Mouse (Mus musculus): ENCODE data around the gene Olfr45. TPM values are rescaled to one million over a fixed set of nuclear protein-coding genes. Genes with fewer than 3 reads are reported as not detected.

The Olfr45 gene
- polyA plus RNA-seq, 1 experiment from 2014 or later: not detected

GRCm38 (mm10) chr7:140733162-140733561, 51.4 kb downstream of the Olfr45 start:
- WGBS: 70% methylated on average over 2 of the region's 2 CpGs
- no peaks in the 10 kb centered on the region for H3K4me1 ChIP-seq

More at GRCm38 (mm10) chr7:140733162-140733561, 51.4 kb downstream of the Olfr45 start:
- Histone ChIP-seq H3K36me3 (no peaks in the 10 kb centered on the region), H3K4me2 (replicated peaks) (no peak overlapping the region), H3K27ac (replicated peaks) (no peak overlapping the region), H3K27me3 (no peaks in the 10 kb centered on the region), H3K9ac (replicated peaks) (no peak overlapping the region), H3K4me3 (no peak overlapping the region), H3K9me3 (0 out of 2 replicates have a peak, but pooled peaks cover 3% of the 10 kb centered on the region)
- no peak for ATAC-seq (replicated peaks)

Other genes starting within 250 kb of the Olfr45 start
- gene Olfr533, start 218.6 kb upstream of the Olfr45 start, polyA plus RNA-seq (2015; fragmentation: Nextera tagmentation; extraction: Ambion mirVana): not detected in 2 replicates
- not detected in 2 replicates for gene Olfr535, start 197.7 kb upstream of the Olfr45 start, polyA plus RNA-seq (2015; fragmentation: Nextera tagmentation; extraction: Ambion mirVana)
- gene Olfr536, start 174.6 kb upstream of the Olfr45 start, polyA plus RNA-seq (2015; fragmentation: Nextera tagmentation; extraction: Ambion mirVana): not detected in 2 replicates
- not detected in 2 replicates for gene Olfr538, start 114.1 kb upstream of the Olfr45 start, polyA plus RNA-seq (2015; fragmentation: Nextera tagmentation; extraction: Ambion mirVana)
- gene Olfr46, start 80.7 kb upstream of the Olfr45 start, polyA plus RNA-seq (2015; fragmentation: Nextera tagmentation; extraction: Ambion mirVana): 0.03 TPM in 1 of 2 replicates, not detected in the other
- not detected in 2 replicates for gene Olfr61, start 53.0 kb upstream of the Olfr45 start, polyA plus RNA-seq (2015; fragmentation: Nextera tagmentation; extraction: Ambion mirVana)
- gene Olfr53, start 35.5 kb upstream of the Olfr45 start, polyA plus RNA-seq (2015; fragmentation: Nextera tagmentation; extraction: Ambion mirVana): not detected in 2 replicates
- 0.01 TPM in 1 of 2 replicates, not detected in the other for gene Olfr539, start 22.0 kb upstream of the Olfr45 start, polyA plus RNA-seq (2015; fragmentation: Nextera tagmentation; extraction: Ambion mirVana)
- not detected in 2 replicates for gene Olfr541, start 15.3 kb downstream of the Olfr45 start, polyA plus RNA-seq (2015; fragmentation: Nextera tagmentation; extraction: Ambion mirVana)
- not detected in 2 replicates for gene Cyp2e1, start 81.8 kb downstream of the Olfr45 start, polyA plus RNA-seq (2015; fragmentation: Nextera tagmentation; extraction: Ambion mirVana)
- 0.13 and 0.55 TPM in 2 replicates for gene Syce1, start 105.9 kb downstream of the Olfr45 start, polyA plus RNA-seq (2015; fragmentation: Nextera tagmentation; extraction: Ambion mirVana)
- gene Zfp941, start 140.2 kb downstream of the Olfr45 start, polyA plus RNA-seq (2015; fragmentation: Nextera tagmentation; extraction: Ambion mirVana): 11.1 and 12.7 TPM in 2 replicates
- not detected in 2 replicates for gene Urah, start 153.1 kb downstream of the Olfr45 start, polyA plus RNA-seq (2015; fragmentation: Nextera tagmentation; extraction: Ambion mirVana)
- gene Scgb1c1, start 163.6 kb downstream of the Olfr45 start, polyA plus RNA-seq (2015; fragmentation: Nextera tagmentation; extraction: Ambion mirVana): not detected in 2 replicates
- 0.10 TPM in 1 of 2 replicates, not detected in the other for gene Odf3, start 165.9 kb downstream of the Olfr45 start, polyA plus RNA-seq (2015; fragmentation: Nextera tagmentation; extraction: Ambion mirVana)
- gene Gm45785, start 174.4 kb downstream of the Olfr45 start, polyA plus RNA-seq (2015; fragmentation: Nextera tagmentation; extraction: Ambion mirVana): not detected in 2 replicates
- gene Ric8a, start 175.0 kb downstream of the Olfr45 start, polyA plus RNA-seq (2015; fragmentation: Nextera tagmentation; extraction: Ambion mirVana): 91.2 and 96.9 TPM in 2 replicates
- 44.3 and 46.9 TPM in 2 replicates for gene Bet1l, start 175.6 kb downstream of the Olfr45 start, polyA plus RNA-seq (2015; fragmentation: Nextera tagmentation; extraction: Ambion mirVana)
- 283 and 287 TPM in 2 replicates for gene Psmd13, start 200.0 kb downstream of the Olfr45 start, polyA plus RNA-seq (2015; fragmentation: Nextera tagmentation; extraction: Ambion mirVana)
- 33.6 and 36.5 TPM in 2 replicates for gene Sirt3, start 200.4 kb downstream of the Olfr45 start, polyA plus RNA-seq (2015; fragmentation: Nextera tagmentation; extraction: Ambion mirVana)
- not detected in 2 replicates for gene Cox8b, start 218.5 kb downstream of the Olfr45 start, polyA plus RNA-seq (2015; fragmentation: Nextera tagmentation; extraction: Ambion mirVana)
- gene Nlrp6, start 239.0 kb downstream of the Olfr45 start, polyA plus RNA-seq (2015; fragmentation: Nextera tagmentation; extraction: Ambion mirVana): 0.24 and 0.28 TPM in 2 replicates

Measured in forebrain, embryonic 15.5 days (tissue).